Mouse (Mus musculus) G1E-ER4 (cell line): ENCODE measurements around the gene Aspscr1. TPM values are rescaled to one million over a fixed set of nuclear protein-coding genes. Genes with fewer than 3 reads are reported as not detected.

Experiments used
- GATA1 ChIP-seq: IDR thresholded peaks from one replicate; pipeline ENCODE4 v1.8.0; 2012; ENCODE audit warnings: low read length, inconsistent platforms
- polyA plus RNA-seq: library from polyadenylated mRNA; stranded (reverse); fragments of >175 nt; gene quantifications from 2 replicates; pipeline ENCODE4 v1.2.3, GENCODE M21; 2012

Gene Aspscr1
- polyA plus RNA-seq, 1 experiment, result 275 TPM

DNA sequence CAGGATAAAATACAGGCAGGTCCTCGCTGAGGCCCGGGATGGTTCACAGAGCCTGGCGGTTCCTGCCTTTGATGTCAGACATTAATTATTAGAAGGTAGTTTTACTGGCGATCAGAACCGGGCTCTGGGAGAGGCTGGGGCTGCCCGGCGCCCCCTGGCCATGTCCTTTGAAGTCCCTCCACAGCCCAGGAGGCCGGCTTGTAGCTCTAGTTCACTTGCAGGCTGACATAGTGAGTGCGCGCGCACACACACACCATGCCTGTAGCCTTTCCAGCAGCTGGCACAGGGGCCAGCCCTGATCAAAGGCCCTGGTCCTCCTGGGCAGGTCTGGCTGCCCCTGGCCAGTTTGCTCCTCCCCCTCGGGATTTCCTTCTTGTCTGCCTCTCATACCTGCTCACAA lies 22.9 kb downstream of the Aspscr1 start:
- no peak for TF ChIP-seq GATA1

DNA sequence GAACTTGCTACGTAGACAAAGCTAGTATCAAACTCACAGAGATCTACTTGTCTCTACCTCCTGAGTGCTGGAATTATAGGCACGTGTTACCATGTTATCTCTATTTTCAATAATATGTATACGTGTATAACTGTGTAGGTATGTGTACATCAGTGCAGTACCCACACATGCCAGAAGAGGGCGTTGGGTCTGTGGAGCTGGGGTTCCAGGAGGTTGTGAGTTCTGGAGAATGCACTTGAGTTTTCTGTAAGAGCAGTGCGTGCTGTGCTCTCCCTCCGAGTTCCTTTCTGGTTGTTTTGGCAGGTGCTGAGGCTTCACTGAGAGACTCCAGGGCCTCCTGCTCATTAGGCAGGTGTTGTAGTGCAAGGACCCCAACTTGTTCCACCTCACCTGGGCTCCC lies 23.8 kb downstream of the Aspscr1 start:
- no peak for TF ChIP-seq GATA1

DNA sequence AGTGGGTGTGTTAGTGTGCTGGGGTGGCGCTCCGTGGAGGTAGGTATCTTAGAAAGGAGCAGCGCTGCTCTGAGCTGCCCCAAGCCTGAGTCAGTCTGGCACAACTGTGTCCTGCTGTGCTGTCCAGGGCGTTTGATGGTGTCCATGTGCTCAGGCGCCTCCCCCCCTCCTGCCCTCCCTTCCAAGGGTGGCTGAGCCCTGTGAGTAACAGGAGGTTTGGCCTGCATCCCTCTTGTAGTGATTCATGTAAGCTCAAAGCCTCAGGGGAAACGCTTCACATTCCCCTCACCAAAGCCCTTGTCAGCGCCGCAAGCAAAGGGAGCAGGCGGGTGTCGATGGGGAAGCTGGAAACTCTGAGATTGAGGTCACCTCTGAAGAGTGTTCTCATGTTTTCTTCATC lies 25.0 kb downstream of the Aspscr1 start:
- TF ChIP-seq GATA1, result no peak

- TF ChIP-seq GATA1, result no peak
Measured at GRCm38 (mm10) chr11:120703696-120704454, 31.1 kb downstream of the Aspscr1 start.

DNA sequence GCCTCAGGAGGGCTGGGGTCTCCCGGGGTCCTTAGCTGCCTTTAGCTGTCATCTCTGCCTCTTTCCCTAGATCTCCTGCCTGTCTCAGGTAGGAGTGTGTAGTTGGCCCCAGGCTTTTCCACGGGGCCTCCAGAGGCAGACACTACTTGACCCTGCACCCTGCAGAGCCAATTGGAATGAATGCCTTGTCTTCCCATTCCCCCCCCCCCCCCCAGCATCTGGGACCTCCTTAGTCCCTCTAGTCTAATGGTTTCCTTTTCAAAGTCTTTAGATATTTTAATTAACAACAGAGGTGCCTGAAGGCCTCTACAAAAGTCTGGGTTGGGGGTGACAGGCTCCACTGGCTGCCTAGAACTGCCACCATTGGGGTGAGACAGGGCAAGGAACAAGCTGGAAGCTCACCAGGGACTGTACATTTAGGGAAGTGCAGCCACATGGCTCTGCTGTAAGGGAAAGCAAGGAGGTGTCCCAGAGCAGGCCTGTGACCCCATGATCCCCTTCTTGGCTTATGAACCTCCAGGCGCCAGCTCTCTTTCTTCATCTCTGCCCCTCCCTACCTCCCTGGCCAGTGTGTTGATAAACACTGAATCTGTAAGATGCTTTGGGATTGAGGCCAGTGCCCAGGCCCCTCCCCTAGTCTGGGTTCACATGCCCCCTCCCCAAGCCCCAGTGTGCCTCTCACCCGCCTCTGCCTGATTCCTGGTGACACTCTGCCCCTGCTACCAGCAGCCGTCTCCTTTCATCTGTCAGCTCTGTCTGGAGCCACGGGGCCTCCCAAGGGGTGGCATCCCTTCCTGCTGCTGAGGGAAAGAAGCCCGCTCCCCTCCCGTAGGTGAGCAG lies 31.9 kb downstream of the Aspscr1 start:
- no peak for TF ChIP-seq GATA1

GRCm38 (mm10) chr11:120706120-120706519 lies 33.3 kb downstream of the Aspscr1 start:
- TF ChIP-seq GATA1, result no peak

GRCm38 (mm10) chr11:120707225-120707624 lies 34.5 kb downstream of the Aspscr1 start:
- no peak for TF ChIP-seq GATA1

DNA sequence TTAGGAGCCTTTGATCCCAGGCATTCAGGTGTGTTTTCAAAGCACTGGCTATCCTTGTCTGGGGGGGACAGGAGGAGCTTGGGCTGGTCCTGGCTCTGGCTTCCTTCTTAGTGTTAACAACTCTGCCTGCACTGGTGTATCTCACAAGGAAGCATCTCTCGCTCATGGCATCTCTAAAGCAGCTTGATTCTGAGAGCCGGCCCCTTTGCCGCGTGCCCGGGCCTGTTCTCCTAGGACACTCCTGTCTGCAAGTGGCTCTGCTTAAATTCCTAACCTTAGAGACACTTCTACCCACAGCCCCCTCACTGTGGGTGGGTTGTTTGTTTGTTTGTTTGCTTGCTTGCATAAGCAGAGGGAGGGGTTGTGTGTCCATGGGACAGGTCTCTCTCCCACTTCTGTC lies 35.2 kb downstream of the Aspscr1 start:
- TF ChIP-seq GATA1, result no peak

GRCm38 (mm10) chr11:120709551-120709950 lies 36.8 kb downstream of the Aspscr1 start:
- no peak for TF ChIP-seq GATA1

DNA sequence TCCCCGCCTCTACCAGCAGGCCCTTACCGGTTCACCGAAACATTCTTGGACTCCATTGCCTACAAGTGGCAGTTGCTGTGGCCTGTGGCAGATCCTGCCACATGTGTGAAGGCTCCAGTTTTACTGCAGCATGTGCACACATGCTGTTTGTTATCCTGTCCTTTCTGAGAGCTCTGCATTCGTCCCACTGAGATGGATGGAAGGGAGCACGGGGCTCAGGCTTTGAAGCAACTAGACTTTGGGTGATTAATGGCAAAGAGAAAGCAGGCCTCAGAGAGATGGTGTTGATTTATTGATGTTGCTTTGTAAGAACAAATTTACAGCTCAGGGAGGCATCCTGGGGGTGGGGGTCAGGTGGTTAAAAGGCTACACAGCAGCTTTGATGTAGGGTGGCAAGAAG lies 37.9 kb downstream of the Aspscr1 start:
- TF ChIP-seq GATA1, result no peak

DNA sequence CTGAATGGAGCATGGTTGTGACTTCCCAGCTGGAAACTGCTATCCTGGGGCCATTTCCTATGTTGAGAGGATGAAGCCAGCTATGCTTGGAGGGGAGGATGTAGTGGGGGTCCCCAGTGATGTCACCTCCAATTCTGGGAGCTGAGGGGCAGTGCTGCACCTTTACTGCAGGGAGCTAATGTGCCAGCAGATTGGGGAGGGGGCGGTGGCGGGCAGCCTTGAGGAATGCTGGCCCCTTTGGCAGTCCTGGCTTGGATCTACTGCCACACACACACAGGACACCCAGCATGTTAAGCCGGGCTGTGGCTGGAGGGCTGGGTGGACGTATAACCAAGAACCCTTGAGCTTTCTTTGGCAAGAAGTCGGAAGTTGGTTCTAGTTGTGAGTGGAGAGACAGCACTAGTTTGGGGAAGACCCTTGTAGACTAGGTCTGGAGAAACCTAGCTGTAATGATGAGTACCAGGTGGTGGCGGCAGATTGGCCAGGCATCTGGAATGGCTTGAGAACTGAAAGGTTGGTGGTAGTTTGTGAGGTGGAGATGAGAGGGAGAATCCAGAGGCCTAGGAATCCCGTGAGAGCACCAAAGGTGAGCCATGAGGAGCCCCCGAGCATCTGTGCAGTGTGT lies 39.3 kb downstream of the Aspscr1 start:
- no peak for TF ChIP-seq GATA1

GRCm38 (mm10) chr11:120712771-120713568 lies 40.2 kb downstream of the Aspscr1 start:
- no peak for TF ChIP-seq GATA1

DNA sequence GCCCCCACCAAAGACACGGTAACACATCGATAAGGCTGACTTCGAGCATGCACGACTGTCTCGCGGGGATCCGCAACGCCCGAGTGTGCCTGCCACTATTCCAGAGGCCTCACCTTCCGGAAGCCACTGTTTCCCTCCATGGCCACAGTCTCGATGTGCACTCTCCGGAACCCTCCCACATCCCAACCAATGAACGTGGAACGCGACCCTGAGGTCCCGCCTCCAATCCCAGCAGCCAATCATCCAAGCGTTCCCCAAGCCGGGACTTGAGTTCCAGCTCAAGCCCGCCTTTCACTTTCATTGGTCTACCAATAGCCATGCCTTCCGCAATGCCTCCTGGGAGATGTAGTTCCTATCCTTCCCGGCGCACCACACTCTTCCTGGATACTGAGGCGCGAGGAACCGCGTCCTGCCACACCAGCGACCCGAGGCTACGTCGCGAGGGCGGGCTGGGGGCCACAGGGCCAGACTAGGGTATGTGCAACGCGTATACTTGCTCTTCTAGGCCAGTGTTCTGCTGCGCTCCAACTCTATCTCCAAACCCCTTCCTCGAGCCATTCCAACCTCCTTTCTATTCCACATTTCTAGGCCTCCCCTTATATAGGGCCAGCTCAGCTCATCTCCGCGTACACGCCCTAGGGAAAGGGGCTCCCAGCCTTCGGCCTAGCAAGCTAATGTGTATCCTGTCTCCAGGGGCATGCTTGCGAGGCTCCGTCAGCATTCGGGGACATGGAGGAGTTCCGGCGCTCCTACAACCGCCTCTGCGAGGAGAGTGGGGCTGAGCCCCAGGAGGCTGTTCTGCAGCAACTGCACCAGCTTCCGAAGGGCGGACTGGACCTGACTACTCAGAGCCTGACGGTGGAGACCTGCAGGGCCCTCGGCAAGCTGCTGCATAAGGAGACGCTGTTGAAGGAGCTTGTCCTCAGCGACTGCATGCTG lies 41.1 kb downstream of the Aspscr1 start, which contains the start of the genes Cenpx and Lrrc45:
Gene Cenpx, minus strand, starts transcription at position 159 of the 939 bp plus-strand sequence.
Gene Lrrc45, plus strand, starts transcription at position 346 of the 939 bp plus-strand sequence.
- TF ChIP-seq GATA1, result no peak

DNA sequence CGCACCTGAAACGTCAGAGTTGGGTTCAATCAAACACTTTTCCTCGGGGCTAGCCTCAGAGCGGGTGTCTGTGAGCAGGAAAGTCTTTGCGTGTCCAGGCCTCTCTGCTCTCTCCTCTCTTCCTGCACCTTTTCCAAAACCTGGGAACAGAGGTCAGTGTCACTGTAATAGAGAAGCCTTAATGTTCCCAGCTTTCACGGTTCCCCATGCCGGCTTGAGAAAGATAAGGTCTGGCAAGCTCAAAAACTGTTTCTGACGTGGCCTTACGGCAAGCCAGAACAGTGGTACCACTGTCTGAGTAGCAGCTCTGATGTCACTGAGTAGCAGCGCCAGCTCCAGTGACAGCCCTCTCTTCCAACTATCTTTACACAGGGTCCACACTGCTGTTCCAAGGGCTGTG lies 41.8 kb downstream of the Aspscr1 start:
- no peak for TF ChIP-seq GATA1
